Mouse (Mus musculus) lung, embryonic 16.5 days (tissue): ENCODE data around the gene Gm10570. TPM values are rescaled to one million over a fixed set of nuclear protein-coding genes. Genes with fewer than 3 reads are reported as not detected.

Experiments used
- ATAC-seq: fragments of 200-750 bp; cut with Nextera tagmentation; 2 replicates; pipeline ENCODE4 v1.8.0; 2017; ENCODE audit warnings: low read depth, mild to moderate bottlenecking, moderate library complexity
- H3K27ac ChIP-seq: fragments of 300-500 bp; sonication (generic); 2 replicates; pipeline ENCODE4 v1.5.1; 2014; ENCODE audit warnings: mild to moderate bottlenecking, control low read depth, low read length
- H3K27me3 ChIP-seq: fragments of 300-500 bp; sonication (generic); 2 replicates; pipeline ENCODE4 v1.6.1; 2014; ENCODE audit warnings: low read depth, low read length, mixed read lengths; ENCODE audit not compliant: control insufficient read depth, insufficient read depth
- H3K36me3 ChIP-seq: fragments of 300-500 bp; sonication (generic); 2 replicates; pipeline ENCODE4 v1.6.1; 2014; ENCODE audit warnings: low read length; ENCODE audit not compliant: control insufficient read depth, insufficient read depth
- H3K4me1 ChIP-seq: fragments of 300-500 bp; sonication (generic); replicated peaks from 2 replicates; pipeline ENCODE4 v1.6.1; 2014; ENCODE audit warnings: low read length, mixed read lengths; ENCODE audit not compliant: control insufficient read depth, insufficient read depth
- H3K4me2 ChIP-seq: fragments of 300-500 bp; sonication (generic); 2 replicates; pipeline ENCODE4 v1.6.1; 2014; ENCODE audit warnings: low read depth, low read length, control low read depth
- H3K4me3 ChIP-seq: fragments of 300-500 bp; sonication (generic); 2 replicates; pipeline ENCODE4 v1.5.1; 2014; ENCODE audit warnings: mild to moderate bottlenecking, low read length, control low read depth
- H3K9ac ChIP-seq: fragments of 300-500 bp; sonication (generic); 2 replicates; pipeline ENCODE4 v1.6.1; 2014; ENCODE audit warnings: low read length, control low read depth
- H3K9me3 ChIP-seq: fragments of 300-500 bp; sonication (generic); 2 replicates; pipeline ENCODE4 v1.6.1; 2016; ENCODE audit warnings: low read length; ENCODE audit not compliant: control insufficient read depth
- WGBS: fragments of 180-500 bp; shearing (Covaris S2); extraction: QIAGEN DNeasy Blood & Tissue Kit; methylation state at CpG from one replicate; pipeline ENCODE4 v1.1.7; 2014; 5-methylcytosine and 5-hydroxymethylcytosine counted together
- polyA plus RNA-seq: library from polyadenylated mRNA; unstranded; fragments of >200 nt; fragmentation: Nextera tagmentation; extraction: Ambion mirVana; gene quantifications from 2 replicates; pipeline ENCODE4 v1.2.1, GENCODE M21; 2015

Gm10570 gene
- polyA plus RNA-seq, 1 experiment from 2014 or later: not detected

- Histone ChIP-seq H3K4me3 (no peak overlapping the region), H3K4me2 (no peak overlapping the region), H3K9me3 (no peaks in the 10 kb centered on the region), H3K36me3 (no peaks in the 10 kb centered on the region), H3K27me3 (peaks cover 20% of the 10 kb centered on the region), H3K27ac (no peak overlapping the region), H3K4me1 (0 out of 2 replicates have a peak, but pooled peaks cover 2% of the 10 kb centered on the region), H3K9ac (no peak overlapping the region)
- no peak for ATAC-seq
- WGBS: 57% methylated on average over 7 of the region's 7 CpGs
These were observed 31.8 kb downstream of the Gm10570 start for GRCm38 (mm10) chr4:130276573-130277176.

- Histone ChIP-seq H3K27ac (no peak overlapping the region), H3K9ac (peak overlapping the region; percentile 68; the same call in 1 of the 2 replicates), H3K4me2 (peak overlapping the region; percentile 96), H3K9me3 (no peaks in the 10 kb centered on the region), H3K36me3 (no peaks in the 10 kb centered on the region), H3K27me3 (peaks cover 20% of the 10 kb centered on the region), H3K4me3 (no peak overlapping the region), H3K4me1 (0 out of 2 replicates have a peak, but pooled peaks cover 2% of the 10 kb centered on the region)
- WGBS: 42% methylated on average over 5 of the region's 5 CpGs
- no peak for ATAC-seq
These were observed 32.7 kb downstream of the Gm10570 start for GRCm38 (mm10) chr4:130275823-130276105.

- Histone ChIP-seq H3K27me3 (peaks cover 20% of the 10 kb centered on the region), H3K9ac (peak overlapping the region; percentile 68), H3K9me3 (no peaks in the 10 kb centered on the region), H3K4me3 (peak overlapping the region; percentile 63), H3K4me1 (0 out of 2 replicates have a peak, but pooled peaks cover 2% of the 10 kb centered on the region), H3K36me3 (no peaks in the 10 kb centered on the region), H3K27ac (no peak overlapping the region), H3K4me2 (peak overlapping the region; percentile 96)
- 1% methylated on average over 49 of the region's 62 CpGs for WGBS
- ATAC-seq: peak; percentile 76
These were observed 33.3 kb downstream of the Gm10570 start for GRCm38 (mm10) chr4:130275016-130275822.

- Histone ChIP-seq H3K4me1 (0 out of 2 replicates have a peak, but pooled peaks cover 2% of the 10 kb centered on the region), H3K36me3 (no peaks in the 10 kb centered on the region), H3K27ac (no peak overlapping the region), H3K9ac (peak overlapping the region; percentile 68), H3K4me2 (peak overlapping the region; percentile 96), H3K4me3 (peak overlapping the region; percentile 63), H3K9me3 (no peaks in the 10 kb centered on the region), H3K27me3 (peaks cover 20% of the 10 kb centered on the region)
- 2% methylated on average over 29 of the region's 29 CpGs for WGBS
- ATAC-seq: peak; percentile 49; the same call in 1 of the 2 replicates
These were observed 34.0 kb downstream of the Gm10570 start for GRCm38 (mm10) chr4:130274346-130275015.

- peaks cover 20% of the 10 kb centered on the region for H3K27me3 ChIP-seq
- peak overlapping the region; percentile 96; the same call in 1 of the 2 replicates for H3K4me2 ChIP-seq
- no peaks in the 10 kb centered on the region for H3K36me3 ChIP-seq
- no peak overlapping the region for H3K27ac ChIP-seq
- H3K9ac ChIP-seq: peak overlapping the region; percentile 68; the same call in 1 of the 2 replicates
- H3K4me3 ChIP-seq: peak overlapping the region; percentile 63
- H3K9me3 ChIP-seq: no peaks in the 10 kb centered on the region
- 0 out of 2 replicates have a peak, but pooled peaks cover 2% of the 10 kb centered on the region for H3K4me1 ChIP-seq
- no peak for ATAC-seq
- WGBS: 11% methylated on average over 12 of the region's 12 CpGs
These were observed 34.7 kb downstream of the Gm10570 start for GRCm38 (mm10) chr4:130273698-130274345.

- Histone ChIP-seq H3K27ac (no peak overlapping the region), H3K4me1 (0 out of 2 replicates have a peak, but pooled peaks cover 5% of the 10 kb centered on the region), H3K4me3 (no peak overlapping the region), H3K9me3 (no peaks in the 10 kb centered on the region), H3K36me3 (no peaks in the 10 kb centered on the region), H3K4me2 (no peak overlapping the region), H3K9ac (no peak overlapping the region), H3K27me3 (peaks cover 15% of the 10 kb centered on the region)
- ATAC-seq: no peak
- WGBS: 71% methylated on average over 6 of the region's 6 CpGs
These were observed 37.7 kb downstream of the Gm10570 start for GRCm38 (mm10) chr4:130270611-130271347.

- H3K4me3 ChIP-seq: no peak overlapping the region
- H3K27ac ChIP-seq: no peak overlapping the region
- WGBS: 66% methylated on average over 8 of the region's 8 CpGs
- no peak overlapping the region for H3K9ac ChIP-seq
- H3K4me2 ChIP-seq: no peak overlapping the region
- ATAC-seq: no peak
- H3K36me3 ChIP-seq: no peaks in the 10 kb centered on the region
- no peaks in the 10 kb centered on the region for H3K9me3 ChIP-seq
- H3K4me1 ChIP-seq: 0 out of 2 replicates have a peak, but pooled peaks cover 5% of the 10 kb centered on the region
- peaks cover 9% of the 10 kb centered on the region; the same call in 1 of the 2 replicates for H3K27me3 ChIP-seq
These were observed 38.4 kb downstream of the Gm10570 start for GRCm38 (mm10) chr4:130270089-130270488.

GRCm38 (mm10) chr4:130268736-130269135, 39.7 kb downstream of the Gm10570 start:
- ATAC-seq: no peak
- no peaks in the 10 kb centered on the region; the same call in 1 of the 2 replicates for H3K27me3 ChIP-seq

More at GRCm38 (mm10) chr4:130268736-130269135, 39.7 kb downstream of the Gm10570 start:
- 76% methylated on average over 10 of the region's 10 CpGs for WGBS
- no peak overlapping the region for H3K9ac ChIP-seq
- no peaks in the 10 kb centered on the region for H3K9me3 ChIP-seq
- no peak overlapping the region for H3K4me3 ChIP-seq
- no peaks in the 10 kb centered on the region for H3K36me3 ChIP-seq
- no peak overlapping the region for H3K4me2 ChIP-seq
- H3K4me1 ChIP-seq: 0 out of 2 replicates have a peak, but pooled peaks cover 2% of the 10 kb centered on the region
- no peak overlapping the region for H3K27ac ChIP-seq
